Mouse (Mus musculus) effector memory CD4-positive, alpha-beta T cell, adult 5 months (primary cell): ENCODE measurements around the gene Wdr18. TPM values are rescaled to one million over a fixed set of nuclear protein-coding genes. Genes with fewer than 3 reads are reported as not detected.

ENCODE experiments used
- polyA plus RNA-seq: library from polyadenylated mRNA; unstranded; fragments of 100-300 nt; shearing (Covaris generic); gene quantifications from one replicate; pipeline ENCODE4 v1.2.1, GENCODE M21; 2017

The Wdr18 gene
- 55.5 TPM for polyA plus RNA-seq

GRCm38 (mm10) chr10:79959847-79960601 lies at the start of gene Wdr18:
Gene Wdr18, plus strand, starts transcription at chr10:79960152.

GRCm38 (mm10) chr10:79910556-79910955 lies 49.4 kb upstream of the Wdr18 start, which contains the start of gene Gm26602:
Gene Gm26602, plus strand, starts transcription at chr10:79910856.

GRCm38 (mm10) chr10:79916808-79917531 lies 43.0 kb upstream of the Wdr18 start, which contains the start of gene Kiss1r:
Gene Kiss1r, plus strand, starts transcription at chr10:79916971.

GRCm38 (mm10) chr10:79920958-79921535 lies 38.9 kb upstream of the Wdr18 start, which contains the start of gene R3hdm4:
Gene R3hdm4, minus strand, starts transcription at chr10:79921208.

GRCm38 (mm10) chr10:79926491-79927323 lies 33.2 kb upstream of the Wdr18 start, which contains the start of gene Arid3a:
Gene Arid3a, plus strand, starts transcription at chr10:79927043.

GRCm38 (mm10) chr10:79970415-79971182 lies 10.6 kb downstream of the Wdr18 start, which contains the start of gene Grin3b:
Gene Grin3b, plus strand, starts transcription at chr10:79970715.

GRCm38 (mm10) chr10:79984195-79984816 lies 24.4 kb downstream of the Wdr18 start, which contains the start of gene Tmem259:
Gene Tmem259, minus strand, starts transcription at chr10:79984330.

GRCm38 (mm10) chr10:79988506-79989271 lies 28.7 kb downstream of the Wdr18 start, which contains the start of gene Cnn2:
Gene Cnn2, plus strand, starts transcription at chr10:79988584.

GRCm38 (mm10) chr10:79996272-79997033 lies 36.5 kb downstream of the Wdr18 start, which contains the start of gene Abca7:
Gene Abca7, plus strand, starts transcription at chr10:79996494.

GRCm38 (mm10) chr10:80016511-80016910 lies 56.6 kb downstream of the Wdr18 start, which contains the start of gene Arhgap45:
Gene Arhgap45, plus strand, starts transcription at chr10:80016653.

Other genes with a start within 250 kb of the Wdr18 start
- gene Hcn2, start 243.5 kb upstream of the Wdr18 start, polyA plus RNA-seq, result 0.12 TPM
- 33.4 TPM for gene Polrmt, start 213.6 kb upstream of the Wdr18 start, polyA plus RNA-seq
- gene Fgf22, start 205.1 kb upstream of the Wdr18 start, polyA plus RNA-seq, result not detected
- 47.0 TPM for gene Rnf126, start 193.2 kb upstream of the Wdr18 start, polyA plus RNA-seq
- 0.31 TPM for gene Fstl3, start 182.9 kb upstream of the Wdr18 start, polyA plus RNA-seq
- gene Prss57, start 169.2 kb upstream of the Wdr18 start, polyA plus RNA-seq, result not detected
- gene Palm, start 166.6 kb upstream of the Wdr18 start, polyA plus RNA-seq, result 3.5 TPM
- not detected for gene Misp, start 139.2 kb upstream of the Wdr18 start, polyA plus RNA-seq
- 555 TPM for gene Ptbp1, start 105.7 kb upstream of the Wdr18 start, polyA plus RNA-seq
- gene Prtn3, start 85.7 kb upstream of the Wdr18 start, polyA plus RNA-seq, result not detected
- 11.3 TPM for gene Plppr3, start 85.5 kb upstream of the Wdr18 start, polyA plus RNA-seq
- gene Elane, start 73.9 kb upstream of the Wdr18 start, polyA plus RNA-seq, result not detected
- not detected for gene Cfd, start 69.3 kb upstream of the Wdr18 start, polyA plus RNA-seq
- gene Med16, start 51.2 kb upstream of the Wdr18 start, polyA plus RNA-seq, result 31.9 TPM
- gene Gm26602, start 49.3 kb upstream of the Wdr18 start, polyA plus RNA-seq, result 11.6 TPM
- gene Kiss1r, start 43.2 kb upstream of the Wdr18 start, polyA plus RNA-seq, result 0.26 TPM
- gene R3hdm4, start 38.9 kb upstream of the Wdr18 start, polyA plus RNA-seq, result 113 TPM
- gene Arid3a, start 33.1 kb upstream of the Wdr18 start, polyA plus RNA-seq, result 10.6 TPM
- gene Grin3b, start 10.6 kb downstream of the Wdr18 start, polyA plus RNA-seq, result not detected
- gene Tmem259, start 24.2 kb downstream of the Wdr18 start, polyA plus RNA-seq, result 28.1 TPM
- gene Cnn2, start 28.4 kb downstream of the Wdr18 start, polyA plus RNA-seq, result 501 TPM
- 52.9 TPM for gene Abca7, start 36.3 kb downstream of the Wdr18 start, polyA plus RNA-seq
- 733 TPM for gene Arhgap45, start 56.5 kb downstream of the Wdr18 start, polyA plus RNA-seq
- 112 TPM for gene Polr2e, start 79.6 kb downstream of the Wdr18 start, polyA plus RNA-seq
- gene Gpx4, start 87.0 kb downstream of the Wdr18 start, polyA plus RNA-seq, result 368 TPM
- gene Sbno2, start 145.4 kb downstream of the Wdr18 start, polyA plus RNA-seq, result 62.6 TPM
- 79.3 TPM for gene Stk11, start 155.7 kb downstream of the Wdr18 start, polyA plus RNA-seq
- 431 TPM for gene Atp5d, start 178.5 kb downstream of the Wdr18 start, polyA plus RNA-seq
- gene Cbarp, start 180.7 kb downstream of the Wdr18 start, polyA plus RNA-seq, result 18.9 TPM
- gene Midn, start 188.1 kb downstream of the Wdr18 start, polyA plus RNA-seq, result 7.3 TPM
- gene Cirbp, start 205.8 kb downstream of the Wdr18 start, polyA plus RNA-seq, result 244 TPM
- 17.4 TPM for gene 1600002K03Rik, start 212.8 kb downstream of the Wdr18 start, polyA plus RNA-seq
- gene Efna2, start 219.3 kb downstream of the Wdr18 start, polyA plus RNA-seq, result not detected